Mouse (Mus musculus): ENCODE data around the gene Usp2. TPM values are rescaled to one million over a fixed set of nuclear protein-coding genes. Genes with fewer than 3 reads are reported as not detected.

The Usp2 gene
- polyA plus RNA-seq, 1 experiment, result 1.3 TPM

DNA sequence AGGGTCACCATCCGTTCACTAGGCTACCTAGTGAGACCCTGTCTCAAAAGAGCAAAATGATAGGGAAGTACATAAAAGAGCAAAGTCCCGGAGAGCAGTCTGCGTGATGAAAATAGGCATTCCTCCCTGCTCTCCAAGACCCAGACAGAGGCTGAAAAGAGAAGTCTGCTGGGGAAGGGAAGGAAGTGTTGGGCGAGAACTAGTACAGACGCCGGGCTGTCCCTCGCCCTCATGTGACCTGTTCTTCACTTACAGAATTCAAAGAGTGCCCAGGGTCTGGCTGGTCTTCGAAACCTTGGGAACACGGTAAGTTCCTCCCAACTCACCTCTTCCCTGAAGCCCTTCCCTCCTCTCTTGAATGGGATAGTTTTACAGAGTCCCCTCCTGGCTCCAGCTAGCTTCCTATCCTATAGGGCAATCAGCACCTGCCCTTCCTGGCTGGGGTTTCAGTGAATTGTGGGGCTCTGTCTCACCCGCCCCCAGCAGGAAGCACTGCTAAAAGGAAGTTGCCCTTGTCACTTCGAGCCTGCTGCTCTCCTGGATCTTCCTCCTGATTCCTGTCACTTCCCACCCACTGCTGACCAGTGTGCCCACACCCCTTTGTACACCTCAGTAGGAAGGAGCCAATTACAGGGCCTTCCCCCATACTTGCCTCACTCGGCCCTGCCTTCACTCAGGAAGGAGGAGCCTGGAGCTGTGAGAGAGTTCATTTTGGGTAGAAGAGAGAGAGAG is 22.2 kb downstream of the Usp2 start:
- TF ChIP-seq GATA1 (IDR thresholded peaks at IDR 0.05; ENCODE audit: low read length), result no peak

DNA sequence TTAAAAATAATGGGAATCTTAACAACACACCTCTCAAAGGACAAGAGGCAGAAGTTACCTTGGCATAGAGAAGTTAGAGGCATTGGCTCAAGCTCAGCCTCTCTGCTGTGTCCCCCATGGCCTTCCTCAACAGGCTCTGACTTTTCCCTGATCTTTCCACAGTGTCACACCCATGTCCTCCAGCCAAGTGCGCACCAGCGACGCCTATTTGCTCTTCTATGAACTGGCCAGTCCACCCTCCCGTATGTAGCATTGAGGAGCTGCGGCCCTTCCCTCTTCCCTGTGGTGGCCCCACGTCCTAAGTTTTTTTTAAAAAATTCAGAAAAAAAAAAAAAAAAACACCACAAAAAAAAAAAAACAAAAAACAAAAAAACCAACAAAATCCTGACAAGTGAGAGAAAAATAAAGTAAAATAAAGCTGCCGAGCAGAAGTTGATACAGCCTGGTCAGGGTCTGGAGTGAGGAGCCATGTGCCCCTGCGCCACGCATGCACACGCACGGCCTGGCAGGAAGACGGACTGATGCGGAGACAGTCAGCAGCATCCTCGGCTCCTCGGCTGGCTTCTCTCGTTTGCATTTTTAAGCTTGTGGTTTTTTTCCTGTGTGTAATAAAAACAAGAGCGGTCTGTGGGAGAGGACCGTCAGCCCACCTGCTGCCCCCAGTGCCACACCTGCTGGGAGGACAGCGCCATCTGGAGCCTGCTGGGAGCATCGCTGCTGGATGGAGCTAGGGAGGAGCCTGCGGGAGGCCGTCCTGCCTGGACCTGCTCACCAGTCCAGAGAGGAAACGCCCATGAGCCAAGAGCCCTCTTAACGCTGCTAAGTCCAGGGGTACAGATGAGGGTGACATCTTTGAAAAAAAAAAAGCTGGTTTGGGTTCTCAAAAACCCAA is 27.0 kb downstream of the Usp2 start:
- no peak for TF ChIP-seq GATA1 (IDR thresholded peaks at IDR 0.05; ENCODE audit: low read length)

DNA sequence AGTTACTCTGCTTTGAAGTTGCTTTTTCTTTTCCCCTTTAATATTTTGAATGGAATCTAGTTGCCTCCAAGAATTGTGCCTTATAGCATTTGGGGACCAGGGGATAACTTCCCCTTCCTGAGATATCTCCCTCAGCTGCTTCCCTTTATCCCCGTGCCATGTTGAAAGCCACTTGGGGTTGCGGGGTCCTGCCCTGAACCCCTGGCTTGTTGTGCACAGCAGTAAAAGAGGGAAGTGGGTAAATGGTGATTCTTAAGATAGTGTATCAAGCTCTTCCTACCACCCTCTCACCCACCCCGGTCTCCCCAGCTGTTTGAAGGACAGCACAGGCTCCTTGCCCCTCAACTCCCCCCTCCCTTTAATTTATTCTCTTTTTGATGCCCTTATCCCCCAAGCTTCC is 27.9 kb downstream of the Usp2 start:
- no peak for TF ChIP-seq GATA1 (IDR thresholded peaks at IDR 0.05; ENCODE audit: low read length)

DNA sequence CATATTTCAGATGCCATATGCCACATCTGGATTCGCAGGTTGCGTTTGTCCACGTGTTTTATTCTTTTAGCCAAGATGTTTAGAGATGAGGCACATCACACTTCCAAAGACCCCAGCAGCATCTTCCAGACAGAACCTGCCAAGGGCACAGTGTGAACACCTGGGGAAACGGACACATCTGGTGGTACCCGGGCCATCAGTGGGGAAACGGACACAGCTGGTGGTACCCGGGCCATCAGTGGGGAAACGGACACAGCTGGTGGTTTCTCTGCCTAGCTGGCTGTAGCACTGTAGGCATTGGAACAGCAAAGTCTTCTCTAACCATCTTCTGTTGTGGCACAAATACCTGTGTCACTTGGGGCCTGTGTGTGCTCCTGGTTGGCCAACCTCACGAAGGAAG is 29.0 kb downstream of the Usp2 start:
- TF ChIP-seq GATA1 (IDR thresholded peaks at IDR 0.05; ENCODE audit: low read length), result no peak

DNA sequence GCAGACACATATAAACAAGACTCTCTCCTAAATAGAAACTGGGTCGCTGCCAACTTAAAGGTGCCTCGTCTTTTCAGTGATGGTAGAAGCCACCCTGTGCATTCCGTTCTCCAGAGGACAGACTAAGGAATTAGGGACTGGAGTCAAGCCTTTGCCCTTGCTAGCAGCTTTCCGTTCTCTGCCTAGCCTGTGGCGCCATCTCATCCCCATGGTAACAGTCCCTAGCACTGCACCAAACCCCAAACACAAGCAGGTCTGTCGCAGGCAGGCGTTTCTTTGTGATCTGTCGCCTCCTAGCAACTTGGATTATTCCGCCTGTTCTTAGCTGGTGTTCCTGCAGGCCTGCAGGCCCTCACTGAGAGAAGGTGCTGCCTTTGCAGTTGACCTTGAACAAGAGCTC is 29.7 kb downstream of the Usp2 start:
- no peak for TF ChIP-seq GATA1 (IDR thresholded peaks at IDR 0.05; ENCODE audit: low read length)

DNA sequence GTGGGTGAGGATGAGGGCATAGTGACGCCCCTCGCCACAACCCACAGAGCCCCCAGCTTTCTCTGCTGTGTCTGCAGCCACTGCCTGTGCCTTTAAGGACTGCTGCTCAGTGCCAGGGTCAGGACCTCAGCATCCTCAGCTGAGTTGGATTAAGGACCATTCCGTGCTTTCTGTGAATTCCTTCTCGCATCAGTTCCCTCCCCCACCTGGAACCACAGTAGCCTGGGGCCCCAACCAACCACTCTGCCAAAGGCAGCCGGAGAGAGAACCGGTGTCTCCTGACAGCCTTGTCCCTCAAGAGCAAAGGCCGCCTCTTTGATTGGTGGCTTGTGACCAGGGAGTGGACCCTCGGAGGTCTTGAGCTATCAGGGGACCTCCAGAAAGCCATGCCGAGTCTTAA is 34.7 kb downstream of the Usp2 start, which contains the start of gene Mfrp:
TSS of gene Mfrp (plus strand) at position 240 of the 400 bp plus-strand sequence.
- TF ChIP-seq GATA1 (IDR thresholded peaks at IDR 0.05; ENCODE audit: low read length), result no peak

DNA sequence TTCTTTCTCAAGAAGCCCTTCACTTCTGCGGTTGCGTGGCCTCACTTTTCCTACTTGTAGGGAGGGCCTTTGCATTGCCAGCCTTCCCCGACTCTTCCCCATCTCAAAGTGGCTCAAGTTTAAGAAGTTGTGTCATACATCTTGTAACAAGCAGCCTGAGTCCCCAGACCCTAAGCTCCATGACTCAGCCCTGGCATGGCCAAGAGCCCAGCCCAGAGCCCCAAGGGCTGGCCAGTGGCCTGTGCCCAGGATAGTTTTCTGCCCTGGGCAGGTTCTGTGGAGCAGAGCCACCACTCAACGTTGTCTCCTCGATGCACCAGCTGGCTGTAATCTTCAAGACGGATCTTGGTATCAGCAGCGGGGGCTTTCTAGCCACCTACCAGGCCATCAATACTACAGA is 38.1 kb downstream of the Usp2 start:
- no peak for TF ChIP-seq GATA1 (IDR thresholded peaks at IDR 0.05; ENCODE audit: low read length)

DNA sequence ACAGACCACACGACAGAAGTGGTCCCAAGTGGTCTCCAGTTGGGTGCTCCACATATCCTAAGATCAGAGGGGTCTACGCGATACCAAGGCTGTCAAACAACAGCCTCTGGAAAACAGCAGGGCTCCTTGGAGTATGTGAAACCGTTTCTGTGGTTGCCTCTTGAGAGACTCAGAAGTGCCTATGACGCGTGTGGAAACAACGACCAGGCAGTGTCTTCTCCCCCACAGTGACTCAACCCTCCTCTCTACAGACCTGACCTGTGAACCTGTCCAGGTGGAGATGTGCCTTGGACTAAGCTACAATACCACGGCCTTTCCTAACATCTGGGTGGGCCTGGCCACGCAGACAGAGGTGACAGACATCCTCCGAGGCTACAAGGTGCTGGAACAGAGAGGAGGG is 39.0 kb downstream of the Usp2 start:
- TF ChIP-seq GATA1 (IDR thresholded peaks at IDR 0.05; ENCODE audit: low read length), result no peak

DNA sequence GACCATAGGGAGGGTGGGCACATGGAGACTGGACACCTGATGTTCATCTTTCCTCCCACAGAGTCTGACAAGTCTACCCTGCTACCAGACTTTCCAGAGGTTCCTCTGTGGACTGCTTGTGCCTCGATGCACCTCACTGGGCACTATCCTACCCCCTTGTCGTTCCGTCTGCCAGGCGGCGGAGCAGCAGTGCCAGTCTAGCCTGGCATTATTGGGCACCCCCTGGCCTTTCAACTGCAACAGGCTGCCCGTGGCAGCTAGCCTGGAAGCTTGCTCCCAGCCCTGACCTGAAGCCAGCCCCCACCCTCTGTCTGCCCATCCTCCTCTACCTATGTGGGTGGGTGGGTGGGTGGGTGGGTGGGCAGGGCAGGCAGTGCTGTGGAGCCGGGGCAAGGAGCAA is 39.4 kb downstream of the Usp2 start:
- TF ChIP-seq GATA1 (IDR thresholded peaks at IDR 0.05; ENCODE audit: low read length), result no peak

DNA sequence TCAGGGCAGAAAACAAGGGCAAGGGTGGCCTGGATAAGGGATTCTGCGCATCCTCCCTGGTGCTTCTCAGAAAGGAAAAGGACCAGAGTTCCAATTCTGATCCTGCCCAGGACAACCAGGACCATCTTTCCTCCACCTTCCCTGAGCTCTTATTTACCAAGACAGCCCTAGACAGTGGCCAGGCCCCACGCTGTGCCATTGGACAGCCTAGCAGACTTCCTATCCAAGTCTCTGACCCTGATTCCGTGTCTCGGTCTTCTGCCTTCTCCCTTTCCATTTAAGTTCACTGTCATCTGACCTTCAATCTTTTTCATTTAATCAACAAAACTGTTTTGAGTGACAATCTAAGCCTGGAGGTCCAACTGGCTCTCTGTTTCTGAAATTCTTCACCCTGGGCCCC is 39.8 kb downstream of the Usp2 start:
- no peak for TF ChIP-seq GATA1 (IDR thresholded peaks at IDR 0.05; ENCODE audit: low read length)

DNA sequence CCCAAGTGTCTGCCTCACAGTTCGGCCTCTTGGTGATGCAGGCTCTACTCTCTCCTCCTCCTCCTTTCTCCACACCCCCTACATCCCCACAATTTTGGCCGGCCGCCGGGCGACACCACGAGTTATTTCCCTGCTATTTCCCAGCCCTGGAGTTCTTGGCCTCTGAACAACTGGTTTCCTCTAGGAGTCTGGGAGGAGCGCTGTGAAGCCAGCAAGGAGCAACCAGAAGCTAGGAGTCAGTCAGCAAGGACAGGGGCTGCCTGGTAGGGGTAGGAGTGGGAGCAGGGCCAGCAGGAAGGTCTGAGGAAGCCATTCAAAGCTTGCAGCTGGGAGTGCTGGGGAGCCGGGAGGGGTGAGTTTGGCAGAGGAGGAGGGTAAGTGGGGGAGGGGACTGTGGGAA is 40.3 kb downstream of the Usp2 start, which contains the start of gene C1qtnf5:
TSS of gene C1qtnf5 (plus strand) at position 136 of the 400 bp plus-strand sequence.
- TF ChIP-seq GATA1 (IDR thresholded peaks at IDR 0.05; ENCODE audit: low read length), result no peak

DNA sequence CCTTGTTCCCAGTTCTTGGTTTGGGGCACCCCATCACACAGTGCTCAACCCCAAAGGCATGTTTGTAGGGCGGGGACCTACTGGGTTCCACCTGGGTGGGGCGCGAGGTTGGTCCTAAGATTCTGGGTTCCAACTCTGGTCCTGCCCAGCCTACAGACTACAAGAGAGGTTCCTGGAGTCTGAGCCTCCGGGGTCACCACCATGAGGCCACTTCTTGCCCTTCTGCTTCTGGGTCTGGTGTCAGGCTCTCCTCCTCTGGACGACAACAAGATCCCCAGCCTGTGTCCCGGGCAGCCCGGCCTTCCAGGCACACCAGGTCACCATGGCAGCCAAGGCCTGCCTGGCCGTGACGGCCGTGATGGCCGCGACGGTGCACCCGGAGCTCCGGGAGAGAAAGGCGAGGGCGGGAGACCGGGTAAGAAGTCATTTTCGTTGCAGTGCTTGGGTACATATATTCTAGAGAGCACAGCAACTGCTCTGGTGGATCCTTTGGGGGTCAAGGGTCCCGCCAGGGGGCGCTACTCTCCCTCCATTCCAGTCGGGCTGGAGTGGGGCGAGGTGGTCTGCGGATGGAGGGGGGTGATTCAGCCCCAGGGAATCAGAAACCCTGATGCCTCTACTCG is 40.8 kb downstream of the Usp2 start:
- no peak for TF ChIP-seq GATA1 (IDR thresholded peaks at IDR 0.05; ENCODE audit: low read length)

DNA sequence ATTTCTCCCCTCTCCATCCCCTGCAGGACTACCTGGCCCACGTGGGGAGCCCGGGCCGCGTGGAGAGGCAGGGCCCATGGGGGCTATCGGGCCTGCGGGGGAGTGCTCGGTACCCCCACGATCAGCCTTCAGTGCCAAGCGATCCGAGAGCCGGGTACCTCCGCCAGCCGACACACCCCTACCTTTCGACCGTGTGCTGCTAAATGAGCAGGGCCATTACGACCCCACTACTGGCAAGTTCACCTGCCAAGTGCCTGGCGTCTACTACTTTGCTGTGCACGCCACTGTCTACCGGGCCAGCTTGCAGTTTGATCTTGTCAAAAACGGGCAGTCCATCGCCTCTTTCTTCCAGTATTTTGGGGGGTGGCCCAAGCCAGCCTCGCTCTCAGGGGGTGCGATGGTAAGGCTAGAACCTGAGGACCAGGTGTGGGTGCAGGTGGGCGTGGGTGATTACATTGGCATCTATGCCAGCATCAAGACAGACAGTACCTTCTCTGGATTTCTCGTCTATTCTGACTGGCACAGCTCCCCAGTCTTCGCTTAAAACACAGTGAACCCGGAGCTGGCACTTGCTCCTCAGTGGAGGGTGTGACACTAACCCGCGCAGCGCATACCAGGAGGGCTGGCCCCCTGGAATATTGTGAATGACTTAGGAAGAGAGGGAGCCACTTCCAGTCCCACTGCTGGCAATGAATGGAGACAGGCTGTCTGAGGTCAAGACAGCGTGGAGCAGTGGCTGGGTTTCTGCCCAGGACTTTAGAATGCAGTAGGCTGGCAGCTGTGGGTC is 41.6 kb downstream of the Usp2 start:
- TF ChIP-seq GATA1 (IDR thresholded peaks at IDR 0.05; ENCODE audit: low read length), result no peak

DNA sequence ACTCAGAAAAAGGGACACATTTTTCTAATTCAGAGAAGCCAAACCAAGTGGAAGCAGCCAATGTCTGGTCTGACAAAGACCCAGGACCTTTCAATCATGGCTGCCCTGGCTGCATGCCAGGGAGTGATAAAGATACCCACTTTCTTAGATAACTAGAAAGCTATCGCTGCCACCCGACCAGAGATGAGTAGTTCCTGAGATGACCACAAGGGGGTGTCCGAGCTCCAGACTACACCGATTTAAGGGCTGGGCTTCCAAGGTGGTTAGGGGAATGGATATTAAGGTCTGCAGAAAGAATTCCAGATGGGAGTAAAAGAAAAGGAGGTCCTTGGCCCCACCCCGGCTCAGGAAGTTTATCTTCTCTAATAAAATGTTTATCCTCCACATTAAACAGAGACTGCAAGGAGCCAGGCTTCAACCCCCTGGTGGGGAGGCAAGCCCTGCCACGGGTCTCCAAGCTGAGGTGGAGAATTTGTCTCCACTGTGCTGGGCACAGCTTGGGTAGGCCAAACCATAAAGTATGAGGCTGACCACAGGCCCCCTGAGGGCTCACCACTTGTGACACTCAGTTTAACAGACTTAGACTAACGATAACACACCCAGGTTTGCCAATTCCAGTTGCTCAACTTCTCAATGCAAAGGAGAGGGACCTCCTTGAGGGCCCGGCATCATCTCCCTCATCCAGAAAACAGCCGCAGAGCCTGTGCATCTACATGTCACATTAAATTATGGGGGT is 42.7 kb downstream of the Usp2 start:
- no peak for TF ChIP-seq GATA1 (IDR thresholded peaks at IDR 0.05; ENCODE audit: low read length)
